Mouse (Mus musculus): ENCODE measurements around the gene Pcdh7.

The Pcdh7 gene

DNA sequence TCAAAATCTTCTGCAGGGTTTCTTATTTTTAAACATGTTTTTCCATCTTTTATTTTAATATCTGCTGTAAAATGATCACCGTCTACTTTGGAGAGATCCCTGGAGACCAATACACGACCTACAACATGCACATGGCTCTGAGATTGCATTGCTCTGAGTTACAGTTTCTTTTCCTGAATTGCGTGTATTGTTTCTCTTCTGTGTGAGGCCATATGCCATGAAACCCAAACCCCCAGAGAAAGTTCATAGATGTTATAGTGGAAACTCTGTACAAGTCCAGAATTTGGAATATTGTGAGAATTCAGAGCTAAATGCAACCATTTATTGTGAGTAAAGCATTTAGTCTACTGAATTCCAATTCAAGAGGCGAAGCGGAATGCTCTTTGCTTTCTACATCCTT is 203.4 kb downstream of the Pcdh7 start:
- no peak for DNase-seq (ENCODE audit: low spot score in 2 of 2)

DNA sequence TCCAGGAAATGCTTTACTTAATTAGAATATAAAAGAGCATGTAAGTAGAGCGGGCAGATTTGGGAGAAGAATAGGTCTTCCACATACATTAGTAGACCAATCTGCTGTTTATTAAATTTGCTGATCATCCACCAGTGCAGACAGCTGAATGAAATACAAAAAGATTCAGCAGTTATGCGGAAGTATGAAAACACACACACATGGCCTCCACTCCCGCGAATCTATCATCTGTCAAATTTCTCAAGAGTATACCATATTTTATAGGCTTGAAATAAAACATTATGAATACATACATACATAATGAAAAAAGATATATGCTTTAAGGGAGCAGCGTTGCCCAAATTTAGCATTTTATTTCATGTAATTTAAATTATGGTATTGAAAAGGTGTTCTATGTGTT is 213.6 kb downstream of the Pcdh7 start:
- DNase-seq (ENCODE audit: low spot score in 2 of 2) = no peak

DNA sequence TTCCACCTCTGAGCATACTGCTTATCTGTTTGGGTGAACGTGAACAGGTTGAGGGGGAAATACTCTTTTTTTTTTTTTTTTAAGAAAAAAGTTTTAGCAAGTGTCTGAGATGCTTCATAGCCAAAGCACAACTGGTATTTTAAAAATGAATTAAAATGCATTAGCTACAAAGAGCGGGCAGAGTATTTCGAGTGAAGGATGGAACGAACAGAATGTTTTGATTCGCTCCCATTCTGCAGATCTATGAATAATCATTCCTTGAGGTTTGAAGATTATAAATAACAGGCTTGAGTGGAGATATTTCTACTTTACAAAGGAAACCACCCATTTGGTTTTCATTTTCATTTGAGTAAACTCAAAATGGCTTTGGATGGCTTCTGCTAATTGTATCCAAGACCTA is 214.0 kb downstream of the Pcdh7 start:
- DNase-seq (ENCODE audit: low spot score in 2 of 2) = no peak

DNA sequence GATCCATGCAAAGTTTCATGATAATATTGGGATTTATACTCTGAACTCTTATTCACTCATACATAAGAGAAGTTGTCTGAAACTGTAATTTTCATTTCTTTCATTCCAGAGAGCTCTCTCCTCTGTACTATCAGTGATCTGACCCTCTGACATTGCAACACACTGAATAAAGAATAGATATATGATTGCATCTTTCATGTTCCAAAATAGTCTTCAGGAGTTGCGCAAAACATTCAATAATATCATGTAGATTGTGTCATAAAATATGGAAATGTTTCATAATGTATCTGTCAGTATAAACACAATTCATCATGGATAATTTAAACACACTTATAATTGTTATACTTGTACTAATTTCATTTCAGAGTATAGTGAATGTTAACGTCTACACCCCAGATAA is 216.9 kb downstream of the Pcdh7 start:
- no peak for DNase-seq (ENCODE audit: low spot score in 2 of 2)

DNA sequence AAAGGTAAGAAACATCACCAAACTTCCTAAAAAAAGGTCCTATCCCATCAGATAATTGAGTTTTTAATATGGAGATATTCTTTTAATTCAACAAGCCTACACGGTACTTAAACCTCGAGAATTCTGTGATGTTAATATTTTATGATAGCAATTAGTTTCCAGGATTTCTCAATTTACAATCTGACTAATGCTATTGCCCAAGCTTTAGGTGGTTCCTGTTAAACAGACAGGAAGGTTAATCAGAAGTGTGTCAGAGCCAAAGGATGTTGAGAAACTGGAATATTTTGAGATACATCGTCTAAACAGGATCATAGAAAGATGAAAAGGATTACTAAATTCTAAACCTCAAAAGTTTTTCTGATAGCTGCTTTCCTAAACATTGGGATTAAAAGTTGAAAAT is 222.7 kb downstream of the Pcdh7 start:
- no peak for DNase-seq (ENCODE audit: low spot score in 2 of 2)

DNA sequence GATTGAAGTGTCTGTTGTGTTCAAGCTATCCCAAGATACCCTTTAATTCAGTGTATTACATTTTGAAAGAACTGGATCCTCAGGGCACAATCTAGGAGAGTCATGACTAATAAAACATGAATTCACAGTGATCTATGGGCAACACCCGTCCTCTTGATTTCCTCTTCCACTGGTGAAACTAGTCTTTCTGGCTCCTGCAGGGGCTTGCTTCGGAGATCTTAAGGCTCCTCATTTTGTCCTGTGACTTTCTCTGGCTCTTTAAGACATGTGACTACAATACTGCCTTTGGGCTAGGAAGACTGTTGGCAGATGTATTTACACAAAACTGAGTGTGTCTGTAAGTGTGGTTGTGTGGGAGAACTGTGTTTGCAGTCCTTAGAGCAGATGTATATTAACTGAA is 225.4 kb downstream of the Pcdh7 start:
- DNase-seq (ENCODE audit: low spot score in 2 of 2) = no peak

DNA sequence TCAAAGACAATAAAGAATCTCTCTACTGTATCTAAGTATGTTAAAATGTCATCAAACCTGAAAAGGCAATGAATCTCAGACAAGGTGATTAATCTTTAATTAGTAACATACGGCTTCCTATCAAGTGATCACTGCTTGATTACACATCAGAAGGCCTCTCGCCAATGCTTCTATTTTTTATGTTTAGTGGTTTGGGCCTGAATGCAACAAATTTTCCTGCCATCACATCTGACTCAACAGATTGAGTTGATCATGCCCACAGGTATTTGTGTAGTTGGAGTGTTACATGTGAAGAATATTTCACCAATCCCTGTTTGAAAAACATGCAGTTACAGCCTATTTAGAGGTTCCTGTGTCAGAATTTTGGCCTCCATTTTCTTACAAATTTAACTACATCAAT is 225.8 kb downstream of the Pcdh7 start:
- DNase-seq (ENCODE audit: low spot score in 2 of 2) = no peak

DNA sequence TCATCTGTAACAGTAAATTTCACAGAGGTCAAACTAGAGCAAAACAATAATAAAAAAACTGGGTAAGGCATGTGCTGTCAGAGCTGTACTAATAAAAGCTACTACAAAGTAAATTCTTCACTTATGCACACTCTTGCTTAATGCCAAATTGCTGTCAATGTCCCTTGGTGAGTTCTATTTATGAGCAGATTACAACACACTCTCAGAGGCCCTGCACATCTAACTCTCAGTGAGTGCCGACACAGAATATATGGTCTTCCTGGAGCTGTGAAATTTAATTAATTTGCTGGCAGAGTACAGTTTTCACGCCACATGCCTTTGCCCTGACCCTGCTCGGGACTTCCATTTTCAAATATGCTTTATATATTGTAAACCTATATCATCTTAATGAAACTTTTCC is 227.7 kb downstream of the Pcdh7 start:
- DNase-seq (ENCODE audit: low spot score in 2 of 2) = no peak

DNA sequence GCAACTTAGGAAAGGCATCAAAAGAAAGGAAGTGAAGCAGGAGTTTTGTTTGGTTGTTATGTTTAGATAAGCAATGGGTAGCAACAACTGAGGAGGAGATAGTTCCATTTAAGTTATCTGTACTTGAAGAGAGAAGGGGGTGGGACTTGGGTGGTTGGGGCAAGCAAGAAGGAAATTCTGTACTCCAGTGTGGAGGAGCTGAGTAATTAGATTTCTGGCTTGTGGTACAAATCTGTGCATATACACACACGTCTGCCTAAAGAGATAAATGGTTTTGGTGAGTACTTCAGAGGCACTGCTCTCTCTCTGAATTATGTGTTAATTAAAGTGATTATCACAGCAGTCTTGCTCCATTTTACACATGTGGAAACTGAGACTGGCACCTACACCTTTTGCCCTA is 241.6 kb downstream of the Pcdh7 start:
- DNase-seq (ENCODE audit: low spot score in 2 of 2) = no peak

DNA sequence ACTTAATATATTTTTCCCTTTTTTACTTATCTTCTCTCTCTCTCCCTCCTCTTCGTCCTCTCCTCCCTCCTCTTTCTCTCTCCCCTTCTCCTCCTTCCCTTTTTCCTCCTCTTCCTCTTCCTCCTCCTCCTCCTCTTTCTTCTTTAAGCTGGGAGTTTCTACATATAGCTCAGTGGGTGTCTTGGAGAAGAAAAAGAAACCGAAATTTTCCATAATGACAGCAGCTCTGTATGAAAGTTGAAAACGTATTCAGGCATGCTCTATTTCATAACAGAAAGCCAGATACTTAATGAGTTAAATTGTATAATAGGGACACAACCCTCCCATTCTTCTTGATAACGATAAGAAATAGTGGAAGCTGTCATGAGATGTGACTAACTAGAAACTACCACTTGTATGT is 246.0 kb downstream of the Pcdh7 start:
- no peak for DNase-seq (ENCODE audit: low spot score in 2 of 2)

DNA sequence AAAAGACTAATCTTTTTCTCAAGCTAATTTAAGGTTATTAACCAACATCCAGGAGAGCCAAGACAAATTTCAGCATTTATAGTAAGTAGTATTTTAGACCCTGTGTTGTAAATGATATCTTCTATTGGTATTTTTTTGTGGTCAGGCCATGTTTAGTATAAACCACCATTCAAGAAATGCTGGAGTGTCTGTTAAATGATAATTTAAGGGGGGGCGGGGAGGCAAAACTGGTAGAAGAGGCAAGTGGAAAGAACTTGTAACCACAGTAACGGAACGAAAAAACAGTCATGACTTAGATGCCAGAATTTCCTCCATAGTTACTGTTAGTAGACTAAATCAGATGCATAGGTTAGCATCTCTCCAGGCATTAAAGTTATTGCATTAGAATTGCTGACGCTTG is 246.4 kb downstream of the Pcdh7 start:
- no peak for DNase-seq (ENCODE audit: low spot score in 2 of 2)

DNA sequence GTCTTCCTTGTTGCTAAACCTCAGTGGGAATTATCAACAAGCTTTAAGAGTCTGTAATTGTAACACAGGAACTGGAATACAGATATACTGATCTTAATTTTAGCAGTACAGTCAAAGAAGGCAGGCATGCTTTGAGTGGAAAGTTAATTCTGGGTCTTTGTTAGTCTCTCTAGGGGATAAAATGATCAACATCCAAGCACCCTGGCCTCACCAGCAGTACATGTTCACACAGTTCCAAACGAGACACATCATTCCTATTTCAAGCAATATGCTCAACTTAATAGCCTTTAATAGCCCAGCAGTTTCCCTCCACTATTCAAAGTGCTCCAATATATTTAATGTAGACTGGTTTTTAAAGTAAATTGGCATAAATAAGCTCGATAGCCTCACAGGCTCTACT is 275.8 kb downstream of the Pcdh7 start:
- DNase-seq (ENCODE audit: low spot score in 2 of 2) = no peak

DNA sequence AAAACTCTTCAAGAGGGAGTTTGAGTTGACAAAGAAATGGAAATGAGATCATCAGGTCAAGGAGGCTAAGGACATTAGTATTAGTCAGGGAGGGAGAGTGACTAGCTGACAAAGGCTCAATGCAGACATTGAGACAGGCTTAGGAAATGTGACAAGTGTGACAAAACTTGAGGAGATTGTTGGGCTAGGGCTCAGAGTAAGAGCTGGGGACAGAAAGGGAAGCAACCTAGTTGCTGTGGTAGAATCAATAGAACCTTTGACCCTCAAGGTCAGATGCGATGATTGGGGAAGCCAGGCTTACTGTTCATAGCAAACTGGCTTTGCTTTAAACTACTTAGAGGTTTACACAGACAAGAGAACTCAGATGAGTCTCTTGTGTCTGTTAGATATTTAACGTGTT is 303.6 kb downstream of the Pcdh7 start:
- no peak for DNase-seq (ENCODE audit: low spot score in 2 of 2)

DNA sequence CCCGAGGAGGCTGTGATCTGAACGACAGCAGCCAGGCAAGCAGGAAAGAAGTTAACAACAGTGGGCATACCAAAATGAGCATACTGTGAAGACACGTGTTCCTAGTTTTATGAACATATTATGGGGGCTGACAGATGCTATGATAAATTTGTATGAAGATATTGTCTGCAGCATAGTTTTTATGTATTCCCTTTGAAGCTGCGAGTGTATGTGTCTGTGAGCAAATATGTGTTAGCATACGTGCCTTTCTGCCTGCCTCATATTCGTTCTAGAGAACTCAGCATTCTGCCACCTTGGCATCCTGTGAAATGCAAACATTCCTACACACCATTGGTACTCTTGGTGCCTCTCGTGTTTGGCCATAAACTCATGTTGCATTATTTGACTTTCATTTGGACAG is 307.4 kb downstream of the Pcdh7 start:
- DNase-seq (ENCODE audit: low spot score in 2 of 2) = no peak

DNA sequence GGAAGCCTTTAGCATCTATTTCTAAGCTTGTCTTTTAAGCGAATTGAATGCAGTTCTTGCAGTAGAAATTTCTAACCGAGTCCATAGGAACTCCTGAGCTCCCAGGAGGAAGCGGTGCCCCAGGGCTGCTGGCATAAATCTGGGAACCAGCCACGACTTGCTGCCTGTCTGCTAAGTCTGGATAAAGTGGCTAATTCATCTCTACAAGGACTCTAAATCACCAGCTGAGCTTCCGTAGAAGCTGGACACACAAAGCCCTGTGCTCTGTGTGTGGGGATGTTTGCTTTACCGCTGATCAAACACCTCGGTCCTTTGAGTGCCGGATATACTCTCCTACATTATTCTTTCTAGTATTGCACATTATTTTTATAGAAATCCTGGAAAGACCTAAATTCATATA is 308.0 kb downstream of the Pcdh7 start:
- no peak for DNase-seq (ENCODE audit: low spot score in 2 of 2)

DNA sequence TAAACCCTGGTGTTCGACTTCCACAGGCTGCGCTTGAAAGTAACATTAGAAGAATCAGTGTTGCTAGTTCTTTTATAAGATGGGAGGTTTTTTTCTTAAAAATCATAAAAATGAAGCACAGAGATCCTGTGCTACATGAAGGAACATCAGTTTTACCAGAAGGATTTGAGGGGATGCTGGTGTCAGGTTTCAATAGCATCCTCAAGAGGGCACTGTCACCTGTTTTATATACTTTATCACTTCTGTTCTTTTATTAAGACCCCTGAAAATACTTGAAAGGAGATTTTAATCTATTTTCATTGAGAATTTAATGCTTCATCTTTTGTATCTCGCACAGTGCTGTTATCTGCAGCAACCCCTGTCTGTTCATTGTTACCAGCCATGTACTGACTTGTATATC is 322.1 kb downstream of the Pcdh7 start:
- no peak for DNase-seq (ENCODE audit: low spot score in 2 of 2)

DNA sequence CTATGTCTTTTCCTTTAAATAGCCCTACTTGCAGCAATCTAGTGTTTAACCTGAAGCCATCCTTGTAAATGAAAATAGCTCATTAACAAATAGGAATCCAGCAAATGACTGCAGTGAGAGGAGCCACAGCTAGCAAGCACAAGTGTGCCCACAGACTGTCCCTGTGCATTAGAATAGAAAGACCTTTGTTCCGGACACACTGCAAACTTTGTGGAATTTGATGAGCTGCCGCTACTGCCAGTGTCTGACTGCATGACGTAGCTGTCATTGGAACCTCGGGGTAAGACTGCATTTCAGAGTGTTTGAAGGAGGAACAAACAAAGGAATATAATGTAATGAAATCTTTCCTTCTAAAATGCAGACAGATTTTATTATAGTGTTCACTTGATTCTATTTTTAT is 326.4 kb downstream of the Pcdh7 start:
- no peak for DNase-seq (ENCODE audit: low spot score in 2 of 2)

DNA sequence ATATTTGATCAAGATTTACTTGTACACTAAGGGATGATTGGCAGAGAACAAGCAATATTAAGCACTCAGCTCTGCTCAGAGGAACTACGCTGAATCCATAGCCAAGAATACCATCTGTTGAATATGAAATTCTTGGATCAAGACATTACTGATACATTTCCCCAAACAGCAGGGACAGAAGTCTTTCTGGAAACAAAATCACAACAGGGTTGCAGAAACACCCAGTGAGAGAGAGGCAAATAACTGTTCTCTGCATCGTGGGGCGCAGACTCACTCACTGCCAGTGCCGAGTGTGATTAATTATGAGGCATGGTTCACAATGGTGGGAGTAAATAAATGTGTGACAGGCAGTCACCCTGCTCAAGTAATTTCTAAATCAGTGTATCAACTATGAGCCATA is 363.3 kb downstream of the Pcdh7 start:
- DNase-seq (ENCODE audit: low spot score in 2 of 2) = peak in 1 of 2 experiments; percentile 17

DNA sequence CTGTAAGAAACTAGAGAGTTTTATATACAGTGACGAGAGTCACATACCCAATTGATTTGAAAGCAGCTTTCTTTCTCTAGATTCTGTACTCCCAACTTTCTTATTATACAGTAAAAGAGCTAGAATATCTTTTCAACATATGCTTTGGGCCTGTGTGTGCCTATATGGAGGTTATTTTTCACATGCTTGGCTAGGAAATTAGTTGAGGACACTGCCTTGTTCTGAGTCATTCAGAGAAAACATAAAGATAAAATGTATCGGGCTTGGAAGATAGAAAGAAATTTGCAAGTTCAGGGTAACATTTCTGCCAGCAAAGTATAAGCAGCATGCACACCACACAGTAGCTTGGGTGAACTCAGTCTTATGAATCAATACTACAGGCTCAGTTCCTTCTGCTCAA is 364.5 kb downstream of the Pcdh7 start:
- no peak for DNase-seq (ENCODE audit: low spot score in 2 of 2)

DNA sequence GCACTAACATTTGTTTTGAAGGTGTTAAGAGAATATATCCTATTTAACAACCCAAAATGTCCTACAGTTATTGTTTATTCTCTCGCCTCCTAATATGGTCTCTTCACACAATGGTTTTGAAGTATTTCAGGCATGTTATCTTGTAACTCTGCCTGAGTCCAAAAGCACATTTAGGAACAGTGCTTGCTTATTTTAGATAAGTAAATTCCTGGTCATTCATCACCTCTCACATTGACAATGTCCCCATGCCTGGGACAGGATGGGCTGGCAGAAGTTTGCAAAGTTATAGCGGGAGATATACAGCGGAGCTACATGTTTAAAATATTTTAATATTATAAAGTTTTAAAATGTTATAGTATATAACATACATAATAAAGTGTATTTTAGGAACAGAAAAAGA is 365.3 kb downstream of the Pcdh7 start:
- no peak for DNase-seq (ENCODE audit: low spot score in 2 of 2)

DNA sequence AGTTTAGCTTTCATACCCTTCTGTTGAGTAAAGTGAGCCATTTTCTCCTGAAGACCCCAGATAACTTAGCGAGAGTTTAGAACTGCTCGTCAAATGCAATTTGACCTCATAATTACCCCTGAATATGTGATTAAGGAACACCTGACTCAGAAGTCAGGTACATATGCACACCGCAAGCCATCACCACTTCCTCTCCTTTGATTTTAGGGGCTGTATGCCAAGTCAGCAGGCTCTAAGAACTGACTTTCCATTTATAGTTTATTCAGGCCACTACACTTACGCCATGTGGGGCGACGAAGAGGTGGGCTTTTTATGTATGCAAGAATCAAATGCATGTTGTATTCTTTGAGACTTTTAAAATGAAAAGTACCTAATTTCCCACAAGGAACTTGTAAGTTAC is 366.2 kb downstream of the Pcdh7 start:
- DNase-seq (ENCODE audit: low spot score in 2 of 2) = no peak

DNA sequence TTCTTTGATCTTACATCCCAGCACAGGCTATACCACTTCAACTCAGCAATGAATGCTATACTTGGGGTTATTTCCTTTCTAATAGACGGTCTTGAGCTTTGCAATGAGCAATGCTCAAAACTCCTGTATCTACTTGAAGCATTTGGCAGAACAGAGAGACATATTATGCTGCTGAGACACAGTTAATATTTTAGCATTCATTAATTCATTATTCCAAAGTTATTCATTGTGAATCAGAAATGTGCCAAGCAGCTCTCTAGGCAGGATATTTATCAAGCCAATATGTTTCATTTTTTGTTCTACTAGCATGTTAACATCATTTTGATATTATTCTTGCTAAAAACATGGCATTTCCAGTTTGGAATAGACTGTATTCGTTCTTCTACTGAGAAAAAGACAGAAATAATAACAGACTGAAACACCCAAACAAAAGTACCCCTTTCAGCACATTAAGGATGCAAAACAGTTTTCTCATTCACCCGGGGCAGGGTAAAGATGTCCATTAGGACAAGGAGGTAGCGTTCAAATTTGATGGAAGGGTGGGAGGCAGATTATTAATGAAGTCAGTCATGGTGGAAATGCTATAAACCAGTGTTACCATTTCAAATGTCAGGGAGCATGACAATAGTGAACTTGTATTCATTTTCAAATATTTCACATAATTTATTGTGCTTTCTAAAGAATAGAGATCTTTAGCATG is 391.0 kb downstream of the Pcdh7 start:
- DNase-seq (ENCODE audit: low spot score in 2 of 2) = no peak

DNA sequence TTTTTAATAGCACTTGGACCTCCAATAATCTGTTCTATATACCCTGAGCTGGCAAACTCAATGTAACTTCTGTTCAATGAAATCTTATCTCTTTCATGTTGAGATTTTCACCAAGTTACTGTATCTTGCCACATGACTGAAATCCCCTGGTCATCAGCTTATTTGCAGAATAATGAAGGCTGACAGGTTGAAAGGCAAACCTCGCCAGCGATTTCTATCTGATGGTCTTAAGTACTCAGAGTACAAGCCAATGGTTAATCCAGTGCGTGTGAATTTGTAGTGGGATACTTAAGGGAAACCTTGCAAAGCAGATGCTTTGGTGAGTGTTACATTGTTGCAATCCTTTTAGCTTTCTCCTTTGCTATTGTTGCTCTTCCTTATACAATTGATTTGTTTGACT is 398.3 kb downstream of the Pcdh7 start:
- no peak for DNase-seq (ENCODE audit: low spot score in 2 of 2)

DNA sequence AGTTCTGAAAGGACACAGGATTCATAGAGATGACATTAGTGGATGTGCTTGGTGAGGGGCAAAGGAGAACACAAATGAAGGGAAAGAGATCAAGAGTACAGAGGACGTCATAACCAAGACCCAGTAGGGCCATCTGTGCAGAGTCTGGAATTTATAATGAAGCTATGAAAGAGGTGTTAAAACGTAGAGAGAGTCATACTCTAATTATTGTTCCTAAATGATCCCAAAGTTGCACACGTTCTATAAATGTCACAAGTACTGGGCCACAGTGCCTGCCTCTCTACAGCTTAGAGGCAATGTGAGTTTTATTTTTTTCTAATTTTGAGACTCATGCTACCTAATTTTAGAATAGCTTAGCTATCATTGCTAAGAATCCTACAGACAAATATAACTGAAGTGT is 400.1 kb downstream of the Pcdh7 start:
- no peak for DNase-seq (ENCODE audit: low spot score in 2 of 2)

All from right cerebral cortex, adult 2 months (tissue).